Mouse (Mus musculus): ENCODE measurements around the gene Rnf212. TPM values are rescaled to one million over a fixed set of nuclear protein-coding genes. Genes with fewer than 3 reads are reported as not detected.
"Not testable (repeated sequence)": the region's sequence is repeated elsewhere in the genome, so short reads cannot be mapped to it uniquely, and the experiment has no call there.

Rnf212 gene
- not detected for total RNA-seq (2022)

DNA sequence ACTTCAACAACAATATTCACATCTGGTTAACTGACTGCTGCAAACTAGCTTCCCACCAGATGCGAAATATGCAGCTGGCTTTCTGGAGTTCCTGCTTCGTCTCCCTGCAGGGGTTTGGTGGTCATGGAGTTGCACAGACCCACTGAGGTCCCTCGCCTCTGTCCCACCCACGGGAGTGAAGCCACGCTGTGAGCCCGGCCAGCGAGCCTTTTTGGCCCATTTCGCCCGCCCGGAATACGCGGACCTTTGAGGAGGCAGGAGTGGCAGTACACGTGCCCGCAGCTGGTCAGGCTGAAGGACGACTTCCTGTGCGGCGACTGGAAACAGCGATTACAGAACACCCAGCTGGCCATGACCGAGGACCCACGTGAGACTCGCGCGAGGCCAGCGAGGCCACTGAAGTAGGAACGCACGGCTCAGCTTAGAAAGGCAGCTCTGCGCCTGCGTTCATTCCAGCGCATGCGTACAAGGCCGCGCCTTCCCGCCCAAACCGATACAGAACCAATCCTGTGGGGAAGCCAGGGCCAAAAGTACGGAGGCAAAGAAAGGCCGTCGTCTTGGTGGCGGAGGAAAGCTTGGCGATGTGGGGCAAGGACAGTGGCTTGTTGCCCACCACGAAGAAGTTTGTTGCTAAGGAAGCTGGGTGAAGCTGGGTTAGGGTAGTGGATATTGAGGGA is at the start of gene Rnf212:
Rnf212 (minus strand) TSS at position 353 of the 677 bp plus-strand sequence.
- DNase-seq (ENCODE audit: low spot score), result no peak

DNA sequence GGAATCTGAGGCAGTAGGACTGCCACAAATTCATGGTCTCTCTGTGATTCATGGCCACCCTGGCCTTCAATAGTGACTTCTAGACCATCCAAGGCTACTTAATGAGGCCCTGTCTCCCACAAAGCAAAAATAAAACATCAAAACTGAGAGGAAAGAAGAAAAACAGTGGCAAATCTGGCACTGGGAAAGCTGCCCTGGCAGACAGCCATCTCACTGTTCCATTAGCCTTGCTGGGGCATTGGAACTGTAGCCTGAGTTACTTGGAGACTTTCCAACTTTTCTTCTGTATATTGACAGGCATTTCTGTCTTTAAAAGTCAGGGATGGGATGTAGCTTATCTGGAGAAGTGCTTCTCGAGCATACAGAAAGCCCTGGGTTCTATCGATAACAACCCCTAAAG is 48.5 kb upstream of the Rnf212 start:
- no peak for DNase-seq (ENCODE audit: low spot score)

DNA sequence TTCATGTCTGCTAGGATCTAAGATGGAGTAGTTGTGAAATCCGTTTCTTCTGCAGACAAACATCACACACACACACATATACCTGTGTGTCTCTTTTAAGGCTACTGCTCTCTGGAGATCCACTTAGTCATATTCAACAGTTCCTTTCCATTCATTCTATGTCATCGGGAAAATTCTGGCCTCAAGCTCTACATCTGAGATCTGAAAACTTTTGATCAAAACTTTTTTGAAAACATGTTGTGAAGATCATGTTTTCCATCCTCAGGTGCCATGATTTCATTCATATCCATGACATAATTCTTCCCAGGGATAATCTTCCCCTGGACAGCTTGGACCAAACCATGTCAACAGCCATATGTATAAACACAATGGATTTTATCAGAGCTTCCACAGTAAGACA is 34.0 kb upstream of the Rnf212 start, which contains the start of gene Vmn2r8:
Vmn2r8 (minus strand) TSS at position 101 of the 400 bp plus-strand sequence.
- DNase-seq (ENCODE audit: low spot score), result not testable (repeated sequence)

DNA sequence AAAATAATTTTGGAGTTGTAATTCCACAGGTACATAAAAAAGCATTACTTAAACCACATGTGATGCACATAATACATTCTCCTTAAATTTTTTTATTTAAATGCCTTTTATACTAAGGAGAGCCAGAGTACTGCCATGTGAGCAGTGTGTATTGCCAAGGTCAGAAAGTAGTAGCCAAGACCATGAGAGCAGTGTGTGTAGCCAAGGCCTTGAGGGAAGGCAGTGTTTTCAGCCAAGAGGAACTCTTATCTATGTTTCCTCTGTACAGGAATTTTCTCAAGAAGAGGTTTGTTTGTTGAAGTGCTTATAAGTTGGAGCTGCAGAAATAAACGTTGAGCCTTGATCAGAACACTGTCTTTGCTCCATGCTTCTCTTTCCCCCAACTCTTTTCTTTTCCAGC is 28.9 kb upstream of the Rnf212 start:
- peak; percentile 1 for DNase-seq (ENCODE audit: low spot score)

DNA sequence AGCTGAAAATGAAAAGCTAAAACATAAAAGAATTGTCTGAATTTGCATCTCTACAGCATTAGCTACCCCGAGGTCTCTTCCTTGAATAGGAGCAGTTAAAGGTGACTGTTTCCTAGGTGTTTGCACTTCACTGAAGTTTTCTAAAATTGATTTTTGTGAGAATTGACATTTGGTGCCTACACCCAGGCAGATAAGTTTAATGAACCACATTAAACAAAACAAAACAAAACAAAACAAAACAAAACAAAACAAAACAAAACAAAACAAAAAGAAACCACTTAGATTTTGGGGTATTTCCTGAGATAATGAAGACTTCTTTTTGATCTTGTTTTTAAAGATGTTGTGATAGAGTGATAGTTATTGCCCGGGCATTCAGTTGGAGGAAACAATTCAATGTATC is 20.5 kb upstream of the Rnf212 start, which contains the start of gene Tmed11:
Tmed11 (minus strand) TSS at position 101 of the 400 bp plus-strand sequence.
- not testable (repeated sequence) for DNase-seq (ENCODE audit: low spot score)

DNA sequence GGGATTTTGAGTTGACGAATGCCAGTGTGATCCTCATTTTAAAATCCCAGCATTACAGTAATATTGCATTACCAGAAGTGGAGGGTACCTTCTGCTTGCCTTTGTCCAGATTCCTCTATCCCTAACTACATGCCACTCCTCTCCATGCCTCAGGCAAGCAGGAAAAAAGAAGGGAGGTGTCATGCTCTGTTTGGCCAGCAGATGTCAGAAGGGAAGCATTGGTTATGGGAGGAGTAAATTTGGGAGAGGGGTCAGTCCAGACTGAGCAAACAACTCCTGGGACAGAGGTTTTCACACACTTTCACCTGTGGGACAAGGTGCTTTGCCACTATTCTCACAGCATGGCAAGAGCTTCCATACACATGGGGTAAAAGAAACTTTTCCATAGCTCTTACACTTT is 15.6 kb upstream of the Rnf212 start:
- not testable (repeated sequence) for DNase-seq (ENCODE audit: low spot score)

DNA sequence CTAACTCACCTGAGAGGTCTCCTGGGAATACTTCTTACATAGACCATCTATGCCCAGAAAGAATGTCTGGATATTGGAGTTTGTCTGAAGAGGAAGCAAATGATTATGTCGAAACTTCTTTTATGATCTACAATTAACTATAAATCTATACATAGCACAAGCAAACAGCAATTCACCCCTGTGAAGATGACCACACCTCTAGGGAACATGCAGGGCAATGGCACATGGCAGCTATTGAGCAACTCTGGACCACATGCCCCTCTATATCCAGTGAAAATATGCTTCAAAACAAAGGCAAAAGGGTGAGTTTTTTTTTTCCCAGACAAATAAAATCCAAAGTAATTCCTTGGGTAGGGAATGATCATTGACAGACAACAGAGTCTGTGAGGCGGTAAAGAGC is 14.8 kb downstream of the Rnf212 start:
- DNase-seq (ENCODE audit: low spot score), result no peak

DNA sequence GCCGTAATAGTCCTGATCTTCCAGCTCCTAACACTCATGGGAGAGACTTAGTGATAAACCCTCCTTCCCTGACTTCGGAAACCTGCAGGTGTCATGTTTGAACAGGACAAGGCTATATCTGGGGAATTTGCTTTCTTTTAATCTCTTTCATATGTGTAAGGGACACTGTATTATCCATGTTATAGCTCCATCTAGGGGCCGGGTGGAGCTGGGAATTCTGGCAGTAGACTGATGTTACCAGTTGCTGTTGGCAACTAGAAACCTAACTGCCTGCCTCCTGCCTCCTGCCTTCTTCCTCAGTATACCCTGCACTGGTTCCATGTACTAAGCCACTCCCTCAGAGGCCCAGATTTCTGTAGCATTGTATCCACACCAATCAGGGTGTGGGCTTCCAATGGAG is 16.4 kb downstream of the Rnf212 start:
- peak; percentile 3 for DNase-seq (ENCODE audit: low spot score)

DNA sequence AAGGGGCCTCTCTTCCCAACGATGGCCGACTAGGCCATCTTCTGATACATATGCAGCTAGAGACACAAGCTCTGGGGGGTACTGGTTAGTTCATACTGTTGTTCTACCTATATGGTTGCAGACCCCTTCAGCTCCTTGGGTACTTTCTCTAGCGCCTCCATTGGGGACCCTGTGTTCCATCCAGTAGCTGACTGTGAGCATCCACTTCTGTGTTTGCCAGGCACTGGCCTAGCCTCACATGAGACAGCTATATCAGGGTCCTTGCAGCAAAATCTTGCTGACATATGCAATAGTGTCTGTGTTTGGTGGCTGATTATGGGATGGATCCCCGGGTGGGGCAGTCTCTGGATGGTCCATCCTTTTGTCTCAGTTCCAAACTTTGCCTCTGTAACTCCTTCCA is 23.5 kb downstream of the Rnf212 start:
- not testable (repeated sequence) for DNase-seq (ENCODE audit: low spot score)

DNA sequence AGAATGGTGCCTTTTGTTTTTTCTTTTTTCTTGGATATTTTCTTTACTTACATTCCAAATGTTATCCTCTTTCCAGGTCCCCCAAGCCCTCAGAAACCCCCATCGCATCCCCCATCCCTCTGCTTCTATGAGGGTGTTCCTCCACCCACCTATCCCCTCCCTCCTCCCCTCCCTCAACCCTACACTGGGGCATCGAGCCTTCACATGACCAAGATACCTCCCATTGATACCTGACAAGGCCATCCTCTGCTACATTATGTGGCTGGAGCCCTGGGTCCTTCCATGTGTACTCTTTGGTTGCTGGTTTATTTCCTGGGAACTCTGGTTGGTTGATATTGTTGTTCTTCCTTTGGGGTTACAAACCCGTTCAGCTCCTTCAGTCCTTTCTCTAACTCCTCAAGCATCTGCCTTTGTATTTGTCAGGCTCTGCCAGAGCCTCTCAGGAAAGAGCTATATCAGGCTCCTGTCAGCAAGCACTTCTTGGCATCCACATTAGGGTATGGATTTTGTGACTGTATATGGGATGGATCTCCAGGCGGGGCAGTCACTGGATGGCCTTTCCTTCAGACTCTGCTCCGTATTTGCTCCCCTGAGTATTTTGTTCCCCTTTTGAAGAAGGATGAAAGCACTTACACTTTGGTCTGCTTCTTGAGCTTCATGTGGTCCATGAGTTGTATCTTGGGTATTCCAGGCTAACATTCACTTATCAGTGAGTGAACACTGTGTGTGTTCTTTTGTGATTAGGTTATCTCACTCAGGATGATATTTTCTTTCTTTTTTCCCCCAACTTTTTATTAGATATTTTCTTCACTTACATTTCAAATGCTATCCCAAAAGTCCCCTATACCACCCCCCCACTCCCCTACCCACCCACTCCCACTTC is 24.2 kb downstream of the Rnf212 start:
- no peak for DNase-seq (ENCODE audit: low spot score)

DNA sequence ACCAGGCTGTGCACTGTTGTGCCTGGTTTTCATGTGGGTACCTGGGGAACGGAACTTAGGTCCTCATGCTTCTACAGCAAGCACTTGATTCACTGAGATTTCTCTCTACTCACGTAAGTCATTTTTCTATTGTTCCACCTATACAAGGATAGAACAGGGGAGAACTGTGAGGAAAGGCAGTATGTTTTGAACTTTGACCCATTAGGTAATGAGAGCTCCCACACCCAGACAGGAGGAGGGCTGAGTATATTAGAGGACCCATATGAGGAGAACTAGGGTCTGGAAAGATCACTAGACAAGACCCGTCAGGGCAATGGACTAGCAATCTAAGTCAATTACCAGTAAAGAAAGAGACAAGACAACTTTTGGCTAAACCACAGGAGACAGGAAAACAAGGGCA is 30.2 kb downstream of the Rnf212 start:
- no peak for DNase-seq (ENCODE audit: low spot score)

DNA sequence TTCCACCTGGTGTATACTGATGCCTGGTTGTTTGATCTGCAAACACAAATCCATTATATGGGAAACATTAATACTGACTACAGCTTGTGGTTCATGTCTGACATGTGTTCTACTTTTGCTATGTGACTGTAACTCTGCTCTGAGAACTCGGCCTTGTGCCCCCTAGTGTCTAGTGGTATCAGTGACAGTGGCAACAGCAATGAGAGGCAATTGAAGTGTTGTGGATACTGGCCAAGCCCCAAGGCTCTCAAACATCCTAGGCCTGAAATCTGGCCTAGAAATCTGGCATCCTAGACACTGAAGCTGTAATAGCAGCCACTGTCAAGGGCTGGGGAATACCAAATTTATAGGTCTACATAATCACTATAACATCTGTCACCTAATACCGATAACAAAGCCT is 30.9 kb downstream of the Rnf212 start:
- no peak for DNase-seq (ENCODE audit: low spot score)

DNA sequence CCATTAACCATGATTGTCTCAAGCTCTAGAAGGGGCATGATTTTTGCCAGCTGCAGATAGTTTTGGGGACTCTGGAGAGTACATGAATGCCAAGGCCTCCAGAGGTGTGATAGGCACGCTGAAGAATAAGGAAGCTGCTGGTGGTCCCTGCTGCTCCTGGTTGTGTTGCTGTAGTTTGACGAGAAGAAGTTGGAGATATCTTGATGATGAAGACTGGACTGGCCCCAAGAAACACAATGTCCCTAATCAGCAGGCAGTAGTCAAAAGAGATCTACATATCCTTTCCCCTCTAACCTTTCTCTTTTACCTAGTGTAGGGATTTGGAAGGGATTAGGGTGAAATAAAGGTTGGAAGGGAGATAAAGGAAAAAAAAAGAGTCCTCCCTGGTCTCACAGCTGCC is 32.2 kb downstream of the Rnf212 start:
- no peak for DNase-seq (ENCODE audit: low spot score)

DNA sequence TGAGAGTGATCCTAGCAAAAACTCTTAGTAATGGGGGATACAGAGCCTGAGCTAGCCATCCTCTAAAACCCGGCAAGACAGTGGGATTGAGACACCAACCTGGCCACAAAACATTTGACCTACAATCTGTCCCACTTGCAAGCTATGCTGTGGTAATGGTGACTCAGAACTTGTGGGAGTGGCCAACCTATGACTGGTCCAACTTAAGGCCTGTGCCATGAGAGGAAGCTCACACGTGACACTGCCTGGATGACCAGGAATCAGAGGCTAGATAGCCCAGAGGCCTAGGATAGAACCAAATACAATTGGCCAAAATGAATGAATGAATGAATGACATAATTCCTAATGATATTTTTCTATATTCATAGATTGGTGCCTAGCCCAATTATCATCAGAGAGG is 32.9 kb downstream of the Rnf212 start:
- DNase-seq (ENCODE audit: low spot score), result no peak

DNA sequence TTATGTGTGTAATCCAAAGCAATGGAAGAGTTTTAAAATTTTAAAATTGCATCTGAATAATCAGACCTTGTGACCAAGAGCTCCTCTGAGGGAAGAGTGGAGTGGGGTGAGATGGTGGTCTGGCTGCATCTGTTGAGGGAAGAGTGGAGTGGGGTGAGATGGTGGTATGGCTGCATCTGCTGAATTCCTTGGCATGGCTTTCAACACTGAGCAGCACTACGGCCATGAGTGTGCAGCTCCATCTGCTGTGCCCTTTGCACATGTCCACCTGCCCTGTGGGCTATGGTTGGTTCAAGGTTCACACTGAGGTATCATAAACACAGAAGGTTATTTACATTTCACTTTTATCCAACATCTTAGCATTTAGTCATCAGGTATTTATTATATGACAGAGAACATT is 47.4 kb downstream of the Rnf212 start:
- no peak for DNase-seq (ENCODE audit: low spot score)

DNA sequence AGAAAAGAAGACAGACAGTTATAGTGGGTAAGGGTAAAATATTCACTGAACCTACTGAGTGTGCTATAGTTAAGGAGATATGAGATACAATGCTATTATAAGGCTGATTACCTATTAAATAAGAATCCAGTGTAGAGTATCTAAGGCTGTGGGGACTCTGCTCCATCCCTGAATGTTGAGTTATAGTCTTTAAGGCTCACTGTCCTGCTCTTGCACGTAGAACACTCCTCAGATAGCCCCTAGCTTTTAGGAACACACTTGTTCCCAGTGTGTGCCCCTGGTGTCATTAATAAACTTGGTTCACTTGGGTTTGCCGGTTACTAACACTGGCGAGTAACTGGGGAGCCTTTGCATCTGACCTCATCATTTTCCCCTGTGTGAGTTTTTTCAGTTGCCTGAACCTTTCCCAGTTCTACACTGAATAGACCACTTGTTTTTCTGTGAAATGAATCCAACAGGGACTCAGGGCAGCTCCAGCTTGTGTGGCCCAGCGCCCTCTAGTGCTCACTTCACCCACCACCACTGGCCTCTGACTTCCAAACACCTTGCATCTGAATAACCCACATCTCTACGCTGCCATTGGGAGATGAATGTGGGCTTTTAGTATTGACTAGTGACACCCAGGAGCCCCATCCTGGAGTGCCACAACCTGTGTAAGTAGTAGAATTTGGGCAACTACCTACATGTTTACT is 48.1 kb downstream of the Rnf212 start:
- DNase-seq (ENCODE audit: low spot score), result peak; percentile 57

DNA sequence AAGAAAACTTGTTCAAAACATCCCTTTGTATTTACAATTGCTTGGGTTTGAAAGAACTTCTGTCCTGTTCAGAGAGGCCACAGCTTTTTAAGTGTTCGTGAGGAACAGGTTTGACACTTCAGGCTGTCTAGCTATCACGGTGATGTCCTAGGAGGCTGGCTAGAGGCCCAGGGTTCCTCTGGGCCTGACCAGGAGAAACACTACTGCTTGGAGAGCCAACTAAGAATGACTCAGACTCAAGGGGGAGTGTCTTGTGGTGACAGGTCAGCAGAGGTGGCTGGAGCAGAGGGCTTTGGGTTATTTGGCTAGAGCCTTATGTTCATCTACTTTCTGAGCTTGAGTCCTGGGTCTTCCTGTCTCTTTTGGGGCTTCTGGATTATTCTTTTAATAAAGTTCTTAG is 50.8 kb downstream of the Rnf212 start:
- no peak for DNase-seq (ENCODE audit: low spot score)

DNA sequence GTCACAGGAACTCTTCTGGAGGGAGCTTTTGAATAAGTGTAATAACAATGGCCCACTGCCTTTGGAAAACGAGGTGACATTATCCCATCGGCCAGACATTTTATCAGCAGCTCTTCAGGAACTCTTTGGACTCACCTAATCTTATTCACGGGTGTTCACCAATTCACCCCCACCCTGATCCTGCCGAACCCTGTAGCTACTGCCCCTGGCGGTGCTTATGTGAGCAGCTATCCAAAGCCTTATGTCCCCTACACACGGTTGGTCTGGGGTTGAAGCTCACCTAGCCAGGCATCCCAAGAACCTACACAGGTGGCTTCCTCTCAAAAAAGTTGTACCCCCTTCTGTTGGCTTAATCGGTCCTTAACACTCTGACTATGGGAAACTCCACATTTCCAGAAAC is 55.0 kb downstream of the Rnf212 start:
- DNase-seq (ENCODE audit: low spot score), result no peak

DNA sequence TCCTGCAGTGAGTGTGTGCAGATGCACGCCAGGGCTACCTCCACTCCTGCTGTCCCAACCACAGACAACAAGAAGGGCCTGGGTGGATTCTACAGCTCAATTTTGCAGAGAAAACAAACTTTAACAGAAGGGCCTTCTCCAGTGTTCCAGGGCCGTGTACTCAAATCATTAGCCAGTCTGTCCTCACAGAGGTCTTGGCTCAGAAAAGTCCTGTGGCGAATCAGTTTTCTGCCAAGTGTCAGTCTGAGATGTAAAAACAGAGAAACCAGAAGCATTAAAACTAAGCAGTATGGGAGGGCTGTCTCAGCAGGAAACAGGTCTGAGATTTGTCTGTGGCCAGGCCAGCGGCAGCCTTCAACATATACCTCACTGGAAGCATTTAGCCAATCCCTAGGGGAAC is 56.7 kb downstream of the Rnf212 start:
- DNase-seq (ENCODE audit: low spot score), result no peak

DNA sequence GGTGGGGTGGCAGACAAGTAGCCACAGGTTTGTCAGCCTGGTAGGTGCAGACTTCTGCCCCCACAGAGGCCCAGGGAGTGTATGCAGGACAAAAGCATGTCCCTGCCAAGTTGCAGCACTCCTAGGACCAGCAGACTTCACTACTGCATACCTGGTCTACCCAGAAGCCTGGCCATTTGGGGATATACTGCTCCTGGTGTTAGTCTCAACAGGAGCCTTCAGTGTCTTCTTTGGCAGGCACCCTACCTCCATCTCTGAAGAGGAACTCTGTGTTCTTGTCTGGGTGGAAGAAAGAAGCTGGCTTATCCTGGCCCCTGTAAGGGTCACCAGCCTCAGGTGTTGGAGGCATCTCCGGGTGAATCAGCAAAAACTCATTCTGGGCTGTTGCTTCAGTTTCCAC is 58.8 kb downstream of the Rnf212 start:
- no peak for DNase-seq (ENCODE audit: low spot score)

DNA sequence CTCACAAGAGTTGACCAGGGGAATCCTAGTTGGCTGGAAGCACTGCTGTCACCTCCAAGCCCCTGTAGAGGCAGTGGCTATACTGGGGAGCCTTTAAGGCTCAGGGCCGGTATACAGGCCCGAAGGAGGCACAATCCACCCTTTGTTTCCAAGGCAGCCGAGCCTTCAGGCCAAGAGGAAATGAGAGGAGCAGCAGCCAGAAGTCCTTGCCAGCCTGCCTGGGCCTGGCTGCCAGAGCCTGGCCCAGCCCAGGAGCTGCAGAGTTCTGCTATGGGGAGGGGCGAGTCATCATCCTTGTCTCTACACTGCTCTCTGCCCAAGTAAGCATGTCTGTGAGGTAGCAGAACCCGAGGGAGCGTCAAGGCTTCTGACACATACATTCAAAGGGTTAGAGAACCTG is 60.6 kb downstream of the Rnf212 start:
- DNase-seq (ENCODE audit: low spot score), result no peak

DNA sequence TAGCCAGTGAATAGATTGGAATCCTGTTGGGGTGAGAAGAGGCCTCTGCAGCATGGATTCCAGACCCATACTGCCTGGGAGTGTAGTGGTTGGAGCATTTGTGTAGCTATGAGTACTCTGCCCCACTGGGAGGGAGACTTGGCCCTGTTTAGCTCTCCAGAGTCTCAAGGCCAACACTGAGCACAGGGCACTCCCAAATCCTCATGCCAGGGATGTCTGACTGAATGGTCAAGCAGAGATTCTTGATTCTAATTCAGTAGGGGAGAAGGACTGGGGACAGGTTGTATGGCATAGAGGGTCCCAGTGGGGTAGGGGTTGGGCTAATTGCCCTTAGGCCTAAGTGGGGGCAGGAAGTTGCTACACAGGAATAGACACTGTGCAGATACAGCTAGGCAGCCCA is 61.1 kb downstream of the Rnf212 start:
- DNase-seq (ENCODE audit: low spot score), result no peak

All from heart, adult 8-10 months (tissue).